Mouse (Mus musculus) neural tube, embryonic 12.5 days (tissue): Measurements from ENCODE around the gene Slc16a14. TPM values are rescaled to one million over a fixed set of nuclear protein-coding genes. Genes with fewer than 3 reads are reported as not detected.

Experiments
- ATAC-seq: fragments of 200-750 bp; cut with Nextera tagmentation; 2 replicates; pipeline ENCODE4 v1.8.0; 2017; ENCODE audit warnings: low read depth, mild to moderate bottlenecking, moderate TSS enrichment, moderate library complexity; ENCODE audit not compliant: low FRiP score
- H3K27ac ChIP-seq: fragments of 300-500 bp; sonication (generic); 2 replicates; pipeline ENCODE4 v1.5.1; 2016
- H3K27me3 ChIP-seq: fragments of 300-500 bp; sonication (generic); replicated peaks from 2 replicates; pipeline ENCODE4 v1.6.1; 2016; ENCODE audit warnings: mild to moderate bottlenecking
- H3K36me3 ChIP-seq: fragments of 300-500 bp; sonication (generic); 2 replicates; pipeline ENCODE4 v1.6.1; 2016; ENCODE audit warnings: mild to moderate bottlenecking
- H3K4me1 ChIP-seq: fragments of 300-500 bp; sonication (generic); 2 replicates; pipeline ENCODE4 v1.6.1; 2016
- H3K4me2 ChIP-seq: fragments of 300-500 bp; sonication (generic); replicated peaks from 2 replicates; pipeline ENCODE4 v1.6.1; 2016; ENCODE audit warnings: mild to moderate bottlenecking
- H3K4me3 ChIP-seq: fragments of 300-500 bp; sonication (generic); 2 replicates; pipeline ENCODE4 v1.5.1; 2016
- H3K9ac ChIP-seq: fragments of 300-500 bp; sonication (generic); 2 replicates; pipeline ENCODE4 v1.6.1; 2016; ENCODE audit warnings: mild to moderate bottlenecking
- H3K9me3 ChIP-seq: fragments of 300-500 bp; sonication (generic); 2 replicates; pipeline ENCODE4 v1.6.1; 2016; ENCODE audit warnings: mild to moderate bottlenecking
- WGBS: fragments of 180-500 bp; shearing (Covaris S2); methylation state at CpG from one replicate; pipeline ENCODE4 v1.1.7; 2016; 5-methylcytosine and 5-hydroxymethylcytosine counted together
- polyA plus RNA-seq: library from polyadenylated mRNA; unstranded; fragments of >200 nt; fragmentation: Nextera tagmentation; extraction: Ambion mirVana; gene quantifications from 2 replicates; pipeline ENCODE4 v1.2.1, GENCODE M21; 2016

Slc16a14 gene
- polyA plus RNA-seq, 1 experiment from 2014 or later, result 5.6 TPM

- no peak overlapping the region for H3K27ac ChIP-seq
- no peaks in the 10 kb centered on the region for H3K36me3 ChIP-seq
- no peak overlapping the region for H3K9ac ChIP-seq
- no peaks in the 10 kb centered on the region for H3K9me3 ChIP-seq
- ATAC-seq, result no peak
- H3K4me3 ChIP-seq, result no peak overlapping the region
- H3K4me2 ChIP-seq, result no peak overlapping the region
- H3K27me3 ChIP-seq, result no peaks in the 10 kb centered on the region
- WGBS, result 88% methylated on average over 6 of the region's 6 CpGs
- H3K4me1 ChIP-seq, result no peaks in the 10 kb centered on the region
Observed at GRCm38 (mm10) chr1:84899156-84899555, 35.8 kb downstream of the Slc16a14 start.

GRCm38 (mm10) chr1:84897364-84897763, 37.6 kb downstream of the Slc16a14 start:
- Histone ChIP-seq H3K4me1 (no peaks in the 10 kb centered on the region), H3K4me2 (no peak overlapping the region), H3K4me3 (no peak overlapping the region), H3K9me3 (no peaks in the 10 kb centered on the region), H3K27me3 (no peaks in the 10 kb centered on the region), H3K36me3 (no peaks in the 10 kb centered on the region), H3K27ac (no peak overlapping the region), H3K9ac (no peak overlapping the region)
- 84% methylated on average over 6 of the region's 6 CpGs for WGBS
- ATAC-seq, result no peak

GRCm38 (mm10) chr1:84891746-84892145, 43.2 kb downstream of the Slc16a14 start:
- ATAC-seq, result no peak
- Histone ChIP-seq H3K4me3 (no peak overlapping the region), H3K27me3 (no peaks in the 10 kb centered on the region), H3K9ac (no peak overlapping the region), H3K27ac (no peak overlapping the region), H3K4me1 (0 out of 2 replicates have a peak, but pooled peaks cover 8% of the 10 kb centered on the region), H3K4me2 (no peak overlapping the region), H3K9me3 (no peaks in the 10 kb centered on the region), H3K36me3 (no peaks in the 10 kb centered on the region)
- 89% methylated on average over 9 of the region's 9 CpGs for WGBS

GRCm38 (mm10) chr1:84890503-84890902, 44.4 kb downstream of the Slc16a14 start:
- H3K9ac ChIP-seq, result no peak overlapping the region
- 0 out of 2 replicates have a peak overlapping the region, but pooled peaks have one; percentile 53 for H3K27ac ChIP-seq
- H3K9me3 ChIP-seq, result 0 out of 2 replicates have a peak, but pooled peaks cover 5% of the 10 kb centered on the region
- H3K27me3 ChIP-seq, result no peaks in the 10 kb centered on the region
- no peak overlapping the region for H3K4me3 ChIP-seq
- H3K4me1 ChIP-seq, result 0 out of 2 replicates have a peak, but pooled peaks cover 8% of the 10 kb centered on the region
- H3K36me3 ChIP-seq, result no peaks in the 10 kb centered on the region
- H3K4me2 ChIP-seq, result 0 out of 2 replicates have a peak overlapping the region, but pooled peaks have one; percentile 18
- ATAC-seq, result peak; percentile 7; the same call in 1 of the 2 replicates
- WGBS, result 86% methylated on average over 7 of the region's 7 CpGs

- Histone ChIP-seq H3K36me3 (no peaks in the 10 kb centered on the region), H3K9me3 (0 out of 2 replicates have a peak, but pooled peaks cover 5% of the 10 kb centered on the region), H3K4me2 (peak overlapping the region; percentile 18; the same call in 1 of the 2 replicates), H3K4me1 (0 out of 2 replicates have a peak, but pooled peaks cover 8% of the 10 kb centered on the region), H3K27me3 (no peaks in the 10 kb centered on the region), H3K9ac (no peak overlapping the region), H3K4me3 (no peak overlapping the region), H3K27ac (no peak overlapping the region)
- 18% methylated on average over 7 of the region's 7 CpGs for WGBS
- ATAC-seq, result peak; percentile 90
Observed at GRCm38 (mm10) chr1:84890005-84890393, 44.9 kb downstream of the Slc16a14 start.

- Histone ChIP-seq H3K36me3 (no peaks in the 10 kb centered on the region), H3K27ac (peak overlapping the region; percentile 15; the same call in 1 of the 2 replicates), H3K9me3 (0 out of 2 replicates have a peak, but pooled peaks cover 5% of the 10 kb centered on the region), H3K4me2 (peak overlapping the region; percentile 18; the same call in 1 of the 2 replicates), H3K9ac (no peak overlapping the region), H3K4me3 (no peak overlapping the region), H3K27me3 (no peaks in the 10 kb centered on the region), H3K4me1 (0 out of 2 replicates have a peak, but pooled peaks cover 8% of the 10 kb centered on the region)
- WGBS, result 63% methylated on average over 8 of the region's 8 CpGs
- ATAC-seq, result peak; percentile 59; the same call in 1 of the 2 replicates
Observed at GRCm38 (mm10) chr1:84889330-84890004, 45.5 kb downstream of the Slc16a14 start.

GRCm38 (mm10) chr1:84885921-84886320, 49.0 kb downstream of the Slc16a14 start:
- Histone ChIP-seq H3K27ac (no peak overlapping the region), H3K4me3 (no peak overlapping the region), H3K27me3 (no peaks in the 10 kb centered on the region), H3K9me3 (0 out of 2 replicates have a peak, but pooled peaks cover 5% of the 10 kb centered on the region), H3K4me2 (no peak overlapping the region), H3K9ac (no peak overlapping the region), H3K36me3 (no peaks in the 10 kb centered on the region), H3K4me1 (0 out of 2 replicates have a peak, but pooled peaks cover 8% of the 10 kb centered on the region)
- 85% methylated on average over 6 of the region's 6 CpGs for WGBS
- ATAC-seq, result no peak

- H3K4me2 ChIP-seq, result no peak overlapping the region
- no peaks in the 10 kb centered on the region for H3K27me3 ChIP-seq
- WGBS, result 87% methylated on average over 3 of the region's 3 CpGs
Observed at GRCm38 (mm10) chr1:84885174-84885573, 49.8 kb downstream of the Slc16a14 start.

GRCm38 (mm10) chr1:84883889-84884288, 51.0 kb downstream of the Slc16a14 start:
- Histone ChIP-seq H3K9ac (no peak overlapping the region), H3K27me3 (no peaks in the 10 kb centered on the region), H3K36me3 (no peaks in the 10 kb centered on the region), H3K4me1 (no peaks in the 10 kb centered on the region), H3K4me3 (no peak overlapping the region), H3K27ac (no peak overlapping the region), H3K4me2 (no peak overlapping the region), H3K9me3 (0 out of 2 replicates have a peak, but pooled peaks cover 5% of the 10 kb centered on the region)
- 75% methylated on average over 4 of the region's 4 CpGs for WGBS
- ATAC-seq, result no peak

More at GRCm38 (mm10) chr1:84885174-84885573, 49.8 kb downstream of the Slc16a14 start:
- ATAC-seq, result no peak
- 0 out of 2 replicates have a peak, but pooled peaks cover 5% of the 10 kb centered on the region for H3K9me3 ChIP-seq
- no peak overlapping the region for H3K4me3 ChIP-seq
- H3K27ac ChIP-seq, result no peak overlapping the region
- no peak overlapping the region for H3K9ac ChIP-seq
- H3K36me3 ChIP-seq, result no peaks in the 10 kb centered on the region
- 0 out of 2 replicates have a peak, but pooled peaks cover 6% of the 10 kb centered on the region for H3K4me1 ChIP-seq

- Histone ChIP-seq H3K36me3 (no peaks in the 10 kb centered on the region), H3K27ac (no peak overlapping the region), H3K4me3 (no peak overlapping the region), H3K4me2 (no peak overlapping the region), H3K27me3 (no peaks in the 10 kb centered on the region), H3K9me3 (0 out of 2 replicates have a peak, but pooled peaks cover 5% of the 10 kb centered on the region), H3K9ac (no peak overlapping the region), H3K4me1 (no peaks in the 10 kb centered on the region)
- 97% methylated on average over 4 of the region's 4 CpGs for WGBS
- no peak for ATAC-seq
Observed at GRCm38 (mm10) chr1:84882937-84883336, 52.0 kb downstream of the Slc16a14 start.

- H3K36me3 ChIP-seq, result no peaks in the 10 kb centered on the region
- H3K27me3 ChIP-seq, result no peaks in the 10 kb centered on the region
- H3K4me2 ChIP-seq, result no peak overlapping the region
- ATAC-seq, result no peak
- WGBS, result 26% methylated on average over 2 of the region's 2 CpGs
- no peak overlapping the region for H3K27ac ChIP-seq
- H3K9ac ChIP-seq, result no peak overlapping the region
- no peaks in the 10 kb centered on the region for H3K4me1 ChIP-seq
- H3K9me3 ChIP-seq, result 0 out of 2 replicates have a peak, but pooled peaks cover 5% of the 10 kb centered on the region
- H3K4me3 ChIP-seq, result no peak overlapping the region
Observed at GRCm38 (mm10) chr1:84882066-84882532, 52.8 kb downstream of the Slc16a14 start.

- no peak overlapping the region for H3K4me3 ChIP-seq
- H3K27me3 ChIP-seq, result no peaks in the 10 kb centered on the region
- H3K9me3 ChIP-seq, result 0 out of 2 replicates have a peak, but pooled peaks cover 5% of the 10 kb centered on the region
- no peaks in the 10 kb centered on the region for H3K36me3 ChIP-seq
- 74% methylated on average over 10 of the region's 11 CpGs for WGBS
- H3K4me2 ChIP-seq, result no peak overlapping the region
- no peak overlapping the region for H3K27ac ChIP-seq
- H3K4me1 ChIP-seq, result no peaks in the 10 kb centered on the region
- no peak for ATAC-seq
- no peak overlapping the region for H3K9ac ChIP-seq
Observed at GRCm38 (mm10) chr1:84881248-84882065, 53.5 kb downstream of the Slc16a14 start.
